Comparison of ENCODE assay signal across 24 mouse cellular contexts in genomic region chr10:20155401-20155800, GRCm38 (mm10). TPM values are rescaled to one million over a fixed set of nuclear protein-coding genes. Genes with fewer than 3 reads are reported as not detected.
A peak's percentile ranks its signal among the peaks of the same experiment; 100 is the strongest.
DNase-seq lines count a peak whose midpoint lies in the region; ATAC-seq and TF ChIP-seq lines count a peak whose summit lies in the region.
"Had no signal": no experiment of that assay in that cellular context is flagged by ENCODE, and none has a peak within 500 bp of the region (broad histone marks: within the 10 kb centered on the region; RNA-seq: fewer than 3 reads in every experiment).

No protein-coding gene starts in this region.

- no peak for TF ChIP-seq POLR2A in cortical plate, adult 2 months (IDR thresholded peaks at IDR 0.05; ENCODE audit: extremely low read depth, insufficient read depth, low read length)

- TF ChIP-seq CTCF in cortical plate, adult 2 months (IDR thresholded peaks at IDR 0.05; ENCODE audit: extremely low read depth, insufficient read depth, low read length), result no peak
- no peak for TF ChIP-seq CTCF in stomach, postnatal 0 days (IDR thresholded peaks at IDR 0.05; ENCODE audit: low read depth)

- no peaks in the 10 kb centered on the region for H3K9me3 ChIP-seq in midbrain, embryonic 11.5 days (ENCODE audit: control insufficient read depth, low read length)
- no peaks in the 10 kb centered on the region for H3K9me3 ChIP-seq in midbrain, embryonic 13.5 days
- H3K9me3 ChIP-seq in stomach, postnatal 0 days (ENCODE audit: control insufficient read depth, low read length), result no peaks in the 10 kb centered on the region
- H3K9me3 ChIP-seq: forebrain, embryonic 10.5 days; heart, embryonic 13.5 days; kidney, embryonic 15.5 days; midbrain, embryonic 15.5 days had no signal

- peaks cover 5% of the 10 kb centered on the region; the same call in 1 of the 2 replicates for H3K27me3 ChIP-seq in midbrain, embryonic 11.5 days (ENCODE audit: control insufficient read depth, insufficient read depth, low read length)
- H3K27me3 ChIP-seq in midbrain, embryonic 13.5 days, result peaks cover 7% of the 10 kb centered on the region
- H3K27me3 ChIP-seq in stomach, postnatal 0 days (ENCODE audit: control insufficient read depth, insufficient read depth, low read length), result no peaks in the 10 kb centered on the region

- WGBS in midbrain, embryonic 11.5 days, result 85% methylated on average over 7 of the region's 7 CpGs
- 83% methylated on average over 7 of the region's 7 CpGs for WGBS in midbrain, embryonic 13.5 days
- WGBS in stomach, postnatal 0 days, result 69% methylated on average over 7 of the region's 7 CpGs

- no peak overlapping the region for H3K4me2 ChIP-seq in midbrain, embryonic 11.5 days
- no peak overlapping the region for H3K4me2 ChIP-seq in midbrain, embryonic 13.5 days (replicated peaks)
- no peak overlapping the region for H3K4me2 ChIP-seq in stomach, postnatal 0 days (replicated peaks; ENCODE audit: low read depth)
- H3K4me2 ChIP-seq: heart, embryonic 13.5 days; kidney, embryonic 15.5 days; lung, embryonic 14.5 days; midbrain, embryonic 15.5 days had no signal

- ATAC-seq in midbrain, embryonic 11.5 days (ENCODE audit: low FRiP score), result no peak
- ATAC-seq in midbrain, embryonic 13.5 days, result no peak
- ATAC-seq in stomach, postnatal 0 days (ENCODE audit: low FRiP score, low TSS enrichment), result no peak
- ATAC-seq: activated CD4-positive, CD25-positive, alpha-beta regulatory T cell, adult 4 months; hindbrain, embryonic 16.5 days; intestine, embryonic 16.5 days; midbrain, embryonic 15.5 days had no signal

- H3K9ac ChIP-seq in midbrain, embryonic 11.5 days (ENCODE audit: low read length), result no peak overlapping the region
- H3K9ac ChIP-seq in midbrain, embryonic 13.5 days (replicated peaks), result no peak overlapping the region
- H3K9ac ChIP-seq in stomach, postnatal 0 days (ENCODE audit: low read length), result no peak overlapping the region
- H3K9ac ChIP-seq: heart, embryonic 13.5 days; kidney, embryonic 15.5 days; lung, embryonic 14.5 days; midbrain, embryonic 15.5 days had no signal

- DNase-seq in cerebellum, adult 18-20 months, result peak; percentile 23 to 37
- no peak for DNase-seq in cerebellum, adult 11 months
- peak; percentile 56 for DNase-seq in midbrain, embryonic 11.5 days (ENCODE audit: low spot score, missing footprints)
- peak; percentile 35 for DNase-seq in testis, postnatal 14 days (ENCODE audit: low spot score)
- DNase-seq in thymus, postnatal 10 days (ENCODE audit: low spot score in 2 of 2), result no peak
- no peak for DNase-seq in stomach, postnatal 0 days (ENCODE audit: low spot score)
- DNase-seq: B cell, adult 2 months; cerebellum, postnatal 14 days; gastrocnemius, postnatal 10 days; heart, adult 18-20 months; heart, postnatal 4 days; left cerebral cortex, postnatal 4 days; lung, embryonic 14.5 days; lung, postnatal 4 days had no signal

- H3K27ac ChIP-seq in midbrain, embryonic 11.5 days (ENCODE audit: low read depth, low read length), result no peak overlapping the region
- no peak overlapping the region for H3K27ac ChIP-seq in midbrain, embryonic 13.5 days
- 0 out of 2 replicates have a peak overlapping the region, but pooled peaks have one; percentile 18 for H3K27ac ChIP-seq in cortical plate, adult 2 months (ENCODE audit: insufficient read depth, low read length)
- no peak overlapping the region for H3K27ac ChIP-seq in stomach, postnatal 0 days (replicated peaks)
- H3K27ac ChIP-seq: forebrain, embryonic 10.5 days; heart, embryonic 13.5 days; kidney, embryonic 15.5 days; midbrain, embryonic 15.5 days had no signal

- TF ChIP-seq EP300 in stomach, postnatal 0 days (optimal IDR thresholded peaks at IDR 0.05), result no peak

- H3K4me3 ChIP-seq in midbrain, embryonic 11.5 days (ENCODE audit: low read depth, low read length), result no peak overlapping the region
- H3K4me3 ChIP-seq in midbrain, embryonic 13.5 days (replicated peaks), result no peak overlapping the region
- H3K4me3 ChIP-seq in cortical plate, adult 2 months (ENCODE audit: insufficient read depth, low read length), result no peak overlapping the region
- H3K4me3 ChIP-seq in stomach, postnatal 0 days (ENCODE audit: low read depth, low read length), result no peak overlapping the region
- H3K4me3 ChIP-seq: forebrain, embryonic 10.5 days; heart, embryonic 13.5 days; kidney, embryonic 15.5 days; midbrain, embryonic 15.5 days; myocyte had no signal

- no peaks in the 10 kb centered on the region for H3K36me3 ChIP-seq in midbrain, embryonic 11.5 days (ENCODE audit: control insufficient read depth, insufficient read depth, low read length)
- no peaks in the 10 kb centered on the region for H3K36me3 ChIP-seq in midbrain, embryonic 13.5 days
- H3K36me3 ChIP-seq in stomach, postnatal 0 days (ENCODE audit: control insufficient read depth, insufficient read depth, low read length), result no peaks in the 10 kb centered on the region
- H3K36me3 ChIP-seq: forebrain, embryonic 10.5 days; heart, embryonic 13.5 days; kidney, embryonic 15.5 days; midbrain, embryonic 15.5 days had no signal

- no peaks in the 10 kb centered on the region for H3K4me1 ChIP-seq in midbrain, embryonic 11.5 days (ENCODE audit: control insufficient read depth, insufficient read depth, low read length)
- no peaks in the 10 kb centered on the region for H3K4me1 ChIP-seq in midbrain, embryonic 13.5 days (replicated peaks)
- H3K4me1 ChIP-seq in cortical plate, adult 2 months (ENCODE audit: control insufficient read depth, insufficient read depth, low read length), result peaks cover 6% of the 10 kb centered on the region
- no peaks in the 10 kb centered on the region for H3K4me1 ChIP-seq in stomach, postnatal 0 days (replicated peaks; ENCODE audit: control insufficient read depth, insufficient read depth)
- H3K4me1 ChIP-seq: midbrain, embryonic 15.5 days had no signal

RNA-seq across cellular contexts. Expression of gene Map7, which starts 7.1 kb away (rescaled TPM):
- polyA plus RNA-seq in midbrain, embryonic 11.5 days (2014; fragmentation: Nextera tagmentation; extraction: Ambion mirVana), result 5.6 and 6.3 TPM in 2 replicates
- 5.1 and 5.8 TPM in 2 replicates for polyA plus RNA-seq in midbrain, embryonic 13.5 days (2015; fragmentation: Nextera tagmentation; extraction: Ambion mirVana)
- 86.5 and 91.4 TPM in 2 replicates for polyA plus RNA-seq in cortical plate, adult 2 months (2012; rRNA removed)
- polyA plus RNA-seq in stomach, postnatal 0 days (2015; fragmentation: Nextera tagmentation; extraction: Ambion mirVana), result 23.0 TPM in 2 replicates

Comparison
In these comparisons a context has a peak if more than half of its experiments do, and no peak if none do; other contexts are left out.
1. DNase-seq: peak in cerebellum, adult 18-20 months (2 of 2), midbrain, embryonic 11.5 days (single experiment) and testis, postnatal 14 days (single experiment); none in cerebellum, adult 11 months (single experiment), thymus, postnatal 10 days (0 of 2) and stomach, postnatal 0 days (single experiment).